6 mouse cellular contexts compared by ENCODE assay signal in the genomic region with DNA sequence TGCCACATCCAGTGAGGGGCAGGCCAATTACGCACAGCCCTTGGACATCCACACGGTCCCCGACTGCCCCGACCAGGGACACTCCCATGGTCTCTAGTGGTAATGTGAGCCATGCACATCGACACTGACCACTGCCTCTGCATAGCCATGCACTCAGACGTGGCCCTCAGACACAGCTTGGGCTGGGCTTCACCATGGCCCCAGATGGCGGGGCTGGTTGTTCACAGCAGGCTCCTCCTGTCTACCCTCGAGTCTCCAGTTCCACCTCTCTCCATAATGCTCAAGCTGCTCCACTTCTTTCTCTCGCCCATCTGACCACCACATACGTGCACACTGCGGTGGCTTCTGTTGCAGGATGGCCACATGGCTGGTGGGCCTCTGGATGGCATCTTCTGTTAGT. TPM values are rescaled to one million over a fixed set of nuclear protein-coding genes. Genes with fewer than 3 reads are reported as not detected.
DNase-seq lines count a peak whose midpoint lies in the region; ATAC-seq lines count a peak whose summit lies in the region.
"Not testable (repeated sequence)": the region's sequence is repeated elsewhere in the genome, so short reads cannot be mapped to it uniquely, and the experiment has no call there.

No protein-coding gene starts in this region.

- 80% methylated on average over 11 of the region's 11 CpGs for WGBS in limb, embryonic 13.5 days
- 65% methylated on average over 11 of the region's 11 CpGs for WGBS in liver, embryonic 13.5 days (ENCODE audit: insufficient replicate concordance)

- DNase-seq in cerebellum, adult 11-12 months, result peak; percentile 79
- peak; percentile 58 for DNase-seq in cerebellum, adult 8-10 months
- DNase-seq in cerebellum, postnatal 10 days, result peak; percentile 63 to 65
- DNase-seq in cerebellum, postnatal 36 days, result peak; percentile 44 to 65
- DNase-seq in liver, embryonic 13.5 days, result not testable (repeated sequence)

- H3K9me3 ChIP-seq in limb, embryonic 13.5 days; liver, embryonic 13.5 days (replicated peaks): not testable (repeated sequence)

- not testable (repeated sequence) for H3K27me3 ChIP-seq in limb, embryonic 13.5 days; liver, embryonic 13.5 days

- H3K4me1 ChIP-seq in limb, embryonic 13.5 days, result peaks cover 28% of the 10 kb centered on the region
- H3K4me1 ChIP-seq in liver, embryonic 13.5 days (replicated peaks), result peaks cover 24% of the 10 kb centered on the region

- ATAC-seq in limb, embryonic 13.5 days (ENCODE audit: low FRiP score, low read depth), result not testable (repeated sequence)
- ATAC-seq in liver, embryonic 13.5 days (ENCODE audit: low read depth), result peak; percentile 16

- not testable (repeated sequence) for H3K36me3 ChIP-seq in limb, embryonic 13.5 days; liver, embryonic 13.5 days

- not testable (repeated sequence) for H3K27ac ChIP-seq in limb, embryonic 13.5 days; liver, embryonic 13.5 days

- H3K4me2 ChIP-seq in limb, embryonic 13.5 days (replicated peaks); liver, embryonic 13.5 days: not testable (repeated sequence)

- H3K4me3 ChIP-seq in limb, embryonic 13.5 days; liver, embryonic 13.5 days (replicated peaks): not testable (repeated sequence)

- 0 out of 2 replicates have a peak overlapping the region, but pooled peaks have one; percentile 31 for H3K9ac ChIP-seq in limb, embryonic 13.5 days
- H3K9ac ChIP-seq in liver, embryonic 13.5 days, result not testable (repeated sequence)

RNA-seq across cellular contexts. Expression of gene Angptl2, which starts 4.6 kb away (rescaled TPM):
- polyA plus RNA-seq in limb, embryonic 13.5 days (2015; fragmentation: Nextera tagmentation; extraction: Ambion mirVana), result 69.7 and 76.0 TPM in 2 replicates
- 2.6 and 3.0 TPM in 2 replicates for polyA plus RNA-seq in liver, embryonic 13.5 days (2015; fragmentation: Nextera tagmentation; extraction: Ambion mirVana)

Comparison
In these comparisons a context has a peak if more than half of its experiments do, and no peak if none do; other contexts are left out.
1. RNA of gene Angptl2, which starts 4.6 kb away (polyA plus RNA-seq): 69.7 to 76.0 TPM in limb, embryonic 13.5 days; 2.6 to 3.0 TPM in liver, embryonic 13.5 days; every median in the first group is over 10 times any median in the second.